8 mouse cellular contexts compared by ENCODE assay signal in genomic region chr19:7494187-7495015, GRCm38 (mm10). TPM values are rescaled to one million over a fixed set of nuclear protein-coding genes. Genes with fewer than 3 reads are reported as not detected.
DNase-seq lines count a peak whose midpoint lies in the region; ATAC-seq lines count a peak whose summit lies in the region.

No protein-coding gene starts in this region.

- H3K9ac ChIP-seq in hindbrain, embryonic 14.5 days, result peak overlapping the region; percentile 84

- peak; percentile 99 for DNase-seq in NIH3T3 (ENCODE audit: low read depth)
- peak; percentile 95 to 97 for DNase-seq in cerebellum, postnatal 10 days
- DNase-seq in frontal cortex, postnatal 14 days (ENCODE audit: low spot score in 2 of 2), result peak; percentile 96
- DNase-seq in hindbrain, embryonic 14.5 days (ENCODE audit: low spot score), result peak; percentile 96
- DNase-seq in layer of hippocampus, postnatal 36 days, result peak; percentile 96 to 98
- peak; percentile 97 for DNase-seq in lung, postnatal 36 days
- peak; percentile 98 for DNase-seq in retina, postnatal 1 day
- DNase-seq in urinary bladder, adult 18-20 months (ENCODE audit: low spot score in 2 of 2), result peak; percentile 85 to 96

- H3K27me3 ChIP-seq in hindbrain, embryonic 14.5 days (ENCODE audit: control insufficient read depth, insufficient read depth, low read length), result no peaks in the 10 kb centered on the region

- H3K4me1 ChIP-seq in hindbrain, embryonic 14.5 days (replicated peaks; ENCODE audit: control insufficient read depth, insufficient read depth, low read length), result peaks cover 7% of the 10 kb centered on the region; the same call in 1 of the 2 replicates

- ATAC-seq in hindbrain, embryonic 14.5 days (ENCODE audit: low FRiP score), result peak; percentile 97

- no peaks in the 10 kb centered on the region for H3K9me3 ChIP-seq in hindbrain, embryonic 14.5 days (ENCODE audit: control insufficient read depth, low read length)

- peak overlapping the region; percentile 56 for H3K4me2 ChIP-seq in hindbrain, embryonic 14.5 days (replicated peaks)

- peak overlapping the region; percentile 59 for H3K4me3 ChIP-seq in hindbrain, embryonic 14.5 days (replicated peaks; ENCODE audit: low read length)

- under 1% methylated on average over 84 of the region's 84 CpGs for WGBS in hindbrain, embryonic 14.5 days

- H3K36me3 ChIP-seq in hindbrain, embryonic 14.5 days (replicated peaks; ENCODE audit: control insufficient read depth, insufficient read depth), result no peaks in the 10 kb centered on the region

- H3K27ac ChIP-seq in hindbrain, embryonic 14.5 days, result peak overlapping the region; percentile 94

RNA-seq across cellular contexts. Expression of gene Atl3, which starts 0.6 kb away (rescaled TPM):
- polyA plus RNA-seq in hindbrain, embryonic 14.5 days (2014; fragmentation: Nextera tagmentation; extraction: Ambion mirVana), result 7.0 TPM in 2 replicates
- 10 to 100 TPM; 21.1 to 23.3 TPM for total RNA-seq in layer of hippocampus, postnatal 36 days (2021)

RNA-seq across cellular contexts. Expression of gene Rtn3, which starts 11.3 kb away (rescaled TPM):
- 549 and 625 TPM in 2 replicates for polyA plus RNA-seq in hindbrain, embryonic 14.5 days (2014; fragmentation: Nextera tagmentation; extraction: Ambion mirVana)
- total RNA-seq in layer of hippocampus, postnatal 36 days (2021), result 100 to 1,000 TPM; 737 to 795 TPM

Comparison
In these comparisons a context has a peak if more than half of its experiments do, and no peak if none do; other contexts are left out.
1. Peak in every context shown above with its lines: DNase-seq, ATAC-seq, H3K4me3 ChIP-seq and H3K27ac ChIP-seq.